Mouse (Mus musculus): Measurements from ENCODE around the gene Xbp1. TPM values are rescaled to one million over a fixed set of nuclear protein-coding genes. Genes with fewer than 3 reads are reported as not detected.
"Not testable (repeated sequence)": the region's sequence is repeated elsewhere in the genome, so short reads cannot be mapped to it uniquely, and the experiment has no call there.

Gene Xbp1
- polyA plus RNA-seq, 1 experiment: 75.6 TPM

GRCm38 (mm10) chr11:5505856-5506575 lies 14.4 kb upstream of the Xbp1 start:
- no peaks in the 10 kb centered on the region for H3K27me3 ChIP-seq (ENCODE audit: control insufficient read depth, insufficient read depth, low read length)
- H3K4me3 ChIP-seq (ENCODE audit: extremely low read depth, insufficient read depth, insufficient read length): peak overlapping the region; percentile 35; the same call in 1 of the 2 replicates
- TF ChIP-seq POLR2A (IDR thresholded peaks at IDR 0.05; ENCODE audit: low read depth, low read length) (no peak), CTCF (IDR thresholded peaks at IDR 0.05; ENCODE audit: extremely low read depth, insufficient read depth, insufficient read length, insufficient replicate concordance) (no peak)
- H3K27ac ChIP-seq (ENCODE audit: insufficient read depth, low read length): no peak overlapping the region
- WGBS: 9% methylated on average over 18 of the region's 18 CpGs
- peak in 1 of 2 experiments; percentile 28 for DNase-seq (ENCODE audit: low read depth in 1 of 2, low spot score in 2 of 2)
- peaks cover 18% of the 10 kb centered on the region; the same call in 1 of the 2 replicates for H3K4me1 ChIP-seq (ENCODE audit: control insufficient read depth, insufficient read depth, insufficient read length)
- no peaks in the 10 kb centered on the region for H3K36me3 ChIP-seq (ENCODE audit: control insufficient read depth, insufficient read depth, low read length)

DNA sequence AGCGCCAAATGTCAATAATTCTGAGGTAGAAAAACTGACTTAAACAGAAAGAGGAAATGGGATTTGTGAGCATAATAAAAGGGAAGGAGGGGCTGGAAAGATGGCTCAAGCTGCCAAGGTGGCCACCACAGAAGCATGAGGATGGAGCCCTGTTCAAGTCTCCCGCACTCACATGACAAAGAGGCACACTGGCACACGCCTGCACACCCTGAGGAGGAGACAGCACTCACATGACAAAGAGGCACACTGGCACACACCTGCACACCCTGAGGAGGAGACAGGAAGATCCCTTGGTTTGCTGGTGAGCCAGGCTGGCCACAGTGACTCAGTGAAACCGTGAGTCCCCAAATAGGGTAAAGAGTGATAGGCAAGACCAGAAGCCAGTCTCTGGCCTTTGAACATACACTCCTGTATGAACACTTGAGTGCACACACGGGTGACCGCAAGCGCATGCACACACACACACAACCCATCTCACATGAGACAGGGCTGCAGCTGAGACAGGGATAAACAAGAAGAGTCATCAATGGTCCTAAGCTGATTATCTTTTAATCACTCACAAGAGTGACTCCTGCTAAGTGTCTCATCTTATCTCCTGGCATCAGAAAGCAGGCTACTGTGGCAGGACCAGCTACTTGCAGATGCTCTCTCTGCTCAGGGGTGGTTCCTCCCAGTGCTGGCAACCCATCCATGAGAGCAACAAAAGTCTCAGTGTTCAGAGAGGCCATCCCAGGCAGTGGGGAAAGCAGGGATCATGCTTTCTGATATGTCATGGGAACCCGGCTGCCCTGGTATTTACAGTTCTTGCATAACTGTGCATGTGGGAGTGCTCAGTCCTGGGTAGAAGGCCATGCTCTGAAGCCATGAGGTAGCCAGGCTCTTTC lies 11.0 kb upstream of the Xbp1 start:
- Histone ChIP-seq H3K27me3 (ENCODE audit: control insufficient read depth, insufficient read depth, low read length) (no peaks in the 10 kb centered on the region), H3K4me1 (ENCODE audit: control insufficient read depth, insufficient read depth, insufficient read length) (peaks cover 19% of the 10 kb centered on the region; the same call in 1 of the 2 replicates), H3K36me3 (ENCODE audit: control insufficient read depth, insufficient read depth, low read length) (no peaks in the 10 kb centered on the region), H3K27ac (ENCODE audit: insufficient read depth, low read length) (peak overlapping the region; percentile 14; the same call in 1 of the 2 replicates), H3K4me3 (ENCODE audit: extremely low read depth, insufficient read depth, insufficient read length) (no peak overlapping the region)
- 39% methylated on average over 8 of the region's 8 CpGs for WGBS
- no peak for DNase-seq (ENCODE audit: low read depth in 1 of 2, low spot score in 2 of 2)
- TF ChIP-seq POLR2A (IDR thresholded peaks at IDR 0.05; ENCODE audit: low read depth, low read length) (no peak), CTCF (IDR thresholded peaks at IDR 0.05; ENCODE audit: extremely low read depth, insufficient read depth, insufficient read length, insufficient replicate concordance) (no peak)

DNA sequence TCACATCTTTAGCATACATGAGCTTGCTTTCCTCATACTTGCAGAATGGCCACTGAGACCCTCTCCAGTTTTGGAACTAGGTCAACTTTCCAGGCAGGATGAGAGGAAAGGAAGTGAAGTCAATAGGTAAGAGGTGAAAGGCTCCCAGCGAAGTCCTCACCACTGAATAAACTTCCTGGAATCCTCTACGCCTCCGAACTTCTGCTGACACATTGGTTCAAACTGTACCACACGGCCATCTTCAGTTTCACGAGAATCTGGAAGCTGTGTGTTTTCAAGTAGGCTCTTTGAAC lies 10.4 kb upstream of the Xbp1 start:
- Histone ChIP-seq H3K36me3 (ENCODE audit: control insufficient read depth, insufficient read depth, low read length) (no peaks in the 10 kb centered on the region), H3K27ac (ENCODE audit: insufficient read depth, low read length) (peak overlapping the region; percentile 10), H3K4me3 (ENCODE audit: extremely low read depth, insufficient read depth, insufficient read length) (no peak overlapping the region), H3K27me3 (ENCODE audit: control insufficient read depth, insufficient read depth, low read length) (no peaks in the 10 kb centered on the region), H3K4me1 (ENCODE audit: control insufficient read depth, insufficient read depth, insufficient read length) (peaks cover 19% of the 10 kb centered on the region; the same call in 1 of the 2 replicates)
- DNase-seq (ENCODE audit: low read depth in 1 of 2, low spot score in 2 of 2): no peak
- TF ChIP-seq CTCF (IDR thresholded peaks at IDR 0.05; ENCODE audit: extremely low read depth, insufficient read depth, insufficient read length, insufficient replicate concordance) (no peak), POLR2A (IDR thresholded peaks at IDR 0.05; ENCODE audit: low read depth, low read length) (no peak)
- WGBS: 70% methylated on average over 5 of the region's 5 CpGs

- H3K4me1 ChIP-seq (ENCODE audit: control insufficient read depth, insufficient read depth, insufficient read length): peaks cover 19% of the 10 kb centered on the region; the same call in 1 of the 2 replicates
- 50% methylated on average over 1 of the region's 2 CpGs for whole genome bisulfite sequencing
- not testable (repeated sequence) for DNase-seq (ENCODE audit: low read depth in 1 of 2, low spot score in 2 of 2)
Measured at GRCm38 (mm10) chr11:5510686-5511085, 9.8 kb upstream of the Xbp1 start.

DNA sequence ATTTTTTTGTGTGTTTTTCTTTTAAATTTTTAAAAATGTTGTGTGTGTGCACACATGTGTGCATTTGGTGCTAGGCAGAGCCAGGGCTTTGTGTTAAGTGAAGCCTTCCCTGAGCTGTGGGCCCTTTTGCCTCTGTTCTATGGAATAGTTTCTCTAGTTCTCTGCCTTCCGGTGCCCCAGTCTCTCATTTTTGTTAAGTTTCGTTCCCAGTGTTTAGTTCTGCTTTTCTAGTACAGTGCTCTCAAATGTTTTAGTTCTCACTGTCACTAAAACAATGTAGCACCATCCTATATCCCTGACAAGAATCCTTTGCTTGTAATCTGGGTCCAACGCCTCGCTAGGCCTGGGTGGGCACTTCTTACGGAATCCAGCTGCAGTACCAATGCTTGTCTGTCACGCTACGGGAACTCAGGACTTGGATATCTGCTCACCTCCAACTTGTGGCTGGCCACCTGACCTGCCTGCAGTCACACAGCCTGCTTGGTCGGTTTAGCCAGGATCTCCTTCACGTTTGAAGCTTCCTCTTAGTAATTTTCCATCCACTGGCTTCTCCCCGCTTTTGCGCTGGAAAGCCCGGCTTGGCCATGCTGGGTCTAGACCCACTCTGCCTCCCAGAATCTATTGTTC lies 8.2 kb upstream of the Xbp1 start:
- H3K4me1 ChIP-seq (ENCODE audit: control insufficient read depth, insufficient read depth, insufficient read length): peaks cover 19% of the 10 kb centered on the region; the same call in 1 of the 2 replicates
- DNase-seq (ENCODE audit: low read depth in 1 of 2, low spot score in 2 of 2): peak in 1 of 2 experiments; percentile 25
- no peaks in the 10 kb centered on the region for H3K27me3 ChIP-seq (ENCODE audit: control insufficient read depth, insufficient read depth, low read length)
- no peak overlapping the region for H3K4me3 ChIP-seq (ENCODE audit: extremely low read depth, insufficient read depth, insufficient read length)
- WGBS: 24% methylated on average over 12 of the region's 12 CpGs
- TF ChIP-seq CTCF (IDR thresholded peaks at IDR 0.05; ENCODE audit: extremely low read depth, insufficient read depth, insufficient read length, insufficient replicate concordance) (no peak), POLR2A (IDR thresholded peaks at IDR 0.05; ENCODE audit: low read depth, low read length) (no peak)
- H3K27ac ChIP-seq (ENCODE audit: insufficient read depth, low read length): peak overlapping the region; percentile 80
- H3K36me3 ChIP-seq (ENCODE audit: control insufficient read depth, insufficient read depth, low read length): no peaks in the 10 kb centered on the region

More at GRCm38 (mm10) chr11:5510686-5511085, 9.8 kb upstream of the Xbp1 start:
- not testable (repeated sequence) for H3K27ac ChIP-seq (ENCODE audit: insufficient read depth, low read length); H3K27me3 ChIP-seq (ENCODE audit: control insufficient read depth, insufficient read depth, low read length); H3K36me3 ChIP-seq (ENCODE audit: control insufficient read depth, insufficient read depth, low read length); H3K4me3 ChIP-seq (ENCODE audit: extremely low read depth, insufficient read depth, insufficient read length)

GRCm38 (mm10) chr11:5512961-5513360 lies 7.5 kb upstream of the Xbp1 start:
- H3K4me1 ChIP-seq (ENCODE audit: control insufficient read depth, insufficient read depth, insufficient read length): peaks cover 19% of the 10 kb centered on the region; the same call in 1 of the 2 replicates
- DNase-seq (ENCODE audit: low read depth in 1 of 2, low spot score in 2 of 2): no peak
- no peaks in the 10 kb centered on the region for H3K27me3 ChIP-seq (ENCODE audit: control insufficient read depth, insufficient read depth, low read length)
- H3K4me3 ChIP-seq (ENCODE audit: extremely low read depth, insufficient read depth, insufficient read length): no peak overlapping the region
- no peaks in the 10 kb centered on the region for H3K36me3 ChIP-seq (ENCODE audit: control insufficient read depth, insufficient read depth, low read length)
- WGBS: 67% methylated on average over 8 of the region's 8 CpGs
- H3K27ac ChIP-seq (ENCODE audit: insufficient read depth, low read length): peak overlapping the region; percentile 80
- no peak for TF ChIP-seq CTCF (IDR thresholded peaks at IDR 0.05; ENCODE audit: extremely low read depth, insufficient read depth, insufficient read length, insufficient replicate concordance)
- TF ChIP-seq POLR2A (IDR thresholded peaks at IDR 0.05; ENCODE audit: low read depth, low read length): no peak

Measured in spleen, adult 2 months (tissue).